Comparison of ENCODE assay signal across 18 mouse cellular contexts in genomic region chr11:44654340-44655019, GRCm38 (mm10). TPM values are rescaled to one million over a fixed set of nuclear protein-coding genes. Genes with fewer than 3 reads are reported as not detected.
DNase-seq lines count a peak whose midpoint lies in the region; ATAC-seq and TF ChIP-seq lines count a peak whose summit lies in the region.
"Had no signal": no experiment of that assay in that cellular context is flagged by ENCODE, and none has a peak within 500 bp of the region (broad histone marks: within the 10 kb centered on the region; RNA-seq: fewer than 3 reads in every experiment).

No protein-coding gene starts in this region.

- H3K9ac ChIP-seq in hindbrain, postnatal 0 days (replicated peaks; ENCODE audit: low read length), result no peak overlapping the region
- no peak overlapping the region for H3K9ac ChIP-seq in hindbrain, embryonic 14.5 days
- no peak overlapping the region for H3K9ac ChIP-seq in midbrain, embryonic 13.5 days (replicated peaks)
- H3K9ac ChIP-seq: liver, postnatal 0 days had no signal

- no peak for DNase-seq in hindbrain, embryonic 10.5 days (ENCODE audit: low spot score)
- no peak for DNase-seq in hindbrain, postnatal 0 days (ENCODE audit: low spot score)
- no peak for DNase-seq in hindbrain, embryonic 14.5 days (ENCODE audit: low spot score)
- DNase-seq in retina, postnatal 1 day, result peak; percentile 78
- DNase-seq in kidney, adult 9 months, result no peak
- no peak for DNase-seq in cerebellum, adult 18-20 months
- DNase-seq: cerebellum, postnatal 25 days; gastrocnemius, postnatal 25 days; heart, postnatal 10 days; kidney, postnatal 4 days; liver; liver, postnatal 0 days; thymus, postnatal 14 days had no signal

- no peak overlapping the region for H3K4me2 ChIP-seq in hindbrain, postnatal 0 days (ENCODE audit: low read depth, low read length)
- no peak overlapping the region for H3K4me2 ChIP-seq in hindbrain, embryonic 14.5 days (replicated peaks)
- H3K4me2 ChIP-seq in midbrain, embryonic 13.5 days (replicated peaks), result no peak overlapping the region

- TF ChIP-seq CTCF in hindbrain, postnatal 0 days (IDR thresholded peaks at IDR 0.05; ENCODE audit: low read depth), result no peak

- no peak for ATAC-seq in hindbrain, postnatal 0 days
- no peak for ATAC-seq in hindbrain, embryonic 14.5 days (ENCODE audit: low FRiP score)
- ATAC-seq in midbrain, embryonic 13.5 days, result no peak
- no peak for ATAC-seq in CD4-positive, CD25-positive, alpha-beta regulatory T cell, adult 4 months
- ATAC-seq: inflammation-experienced regulatory T-cells, adult 6 months; liver, postnatal 0 days had no signal

- no peaks in the 10 kb centered on the region for H3K9me3 ChIP-seq in hindbrain, embryonic 10.5 days
- no peaks in the 10 kb centered on the region for H3K9me3 ChIP-seq in hindbrain, postnatal 0 days (ENCODE audit: low read length)
- no peaks in the 10 kb centered on the region for H3K9me3 ChIP-seq in hindbrain, embryonic 14.5 days (ENCODE audit: control insufficient read depth, low read length)
- no peaks in the 10 kb centered on the region for H3K9me3 ChIP-seq in midbrain, embryonic 13.5 days
- H3K9me3 ChIP-seq: heart, embryonic 10.5 days had no signal

- WGBS in hindbrain, embryonic 10.5 days, result 41% methylated on average over 8 of the region's 8 CpGs
- 46% methylated on average over 8 of the region's 8 CpGs for whole genome bisulfite sequencing in hindbrain, postnatal 0 days
- 34% methylated on average over 8 of the region's 8 CpGs for WGBS in hindbrain, embryonic 14.5 days
- WGBS in midbrain, embryonic 13.5 days, result 18% methylated on average over 8 of the region's 8 CpGs

- peaks cover 55% of the 10 kb centered on the region for H3K4me1 ChIP-seq in hindbrain, embryonic 10.5 days (replicated peaks)
- H3K4me1 ChIP-seq in hindbrain, postnatal 0 days (ENCODE audit: insufficient read depth, low read length), result 0 out of 2 replicates have a peak, but pooled peaks cover 5% of the 10 kb centered on the region
- H3K4me1 ChIP-seq in hindbrain, embryonic 14.5 days (replicated peaks; ENCODE audit: control insufficient read depth, insufficient read depth, low read length), result peaks cover 44% of the 10 kb centered on the region
- H3K4me1 ChIP-seq in midbrain, embryonic 13.5 days (replicated peaks), result peaks cover 69% of the 10 kb centered on the region

- H3K4me3 ChIP-seq in hindbrain, embryonic 10.5 days, result no peak overlapping the region
- H3K4me3 ChIP-seq in hindbrain, postnatal 0 days (ENCODE audit: low read length), result no peak overlapping the region
- H3K4me3 ChIP-seq in hindbrain, embryonic 14.5 days (replicated peaks; ENCODE audit: low read length), result no peak overlapping the region
- no peak overlapping the region for H3K4me3 ChIP-seq in midbrain, embryonic 13.5 days (replicated peaks)
- H3K4me3 ChIP-seq: erythroblast, embryonic 14.5 days; heart, embryonic 10.5 days had no signal

- no peaks in the 10 kb centered on the region for H3K27me3 ChIP-seq in hindbrain, embryonic 10.5 days (ENCODE audit: insufficient read depth, poor library complexity, severe bottlenecking)
- no peaks in the 10 kb centered on the region for H3K27me3 ChIP-seq in hindbrain, postnatal 0 days (ENCODE audit: insufficient read depth, low read length)
- no peaks in the 10 kb centered on the region for H3K27me3 ChIP-seq in hindbrain, embryonic 14.5 days (ENCODE audit: control insufficient read depth, insufficient read depth, low read length)
- no peaks in the 10 kb centered on the region for H3K27me3 ChIP-seq in midbrain, embryonic 13.5 days

- H3K27ac ChIP-seq in hindbrain, embryonic 10.5 days, result peak overlapping the region; percentile 80
- no peak overlapping the region; the same call in 1 of the 2 replicates for H3K27ac ChIP-seq in hindbrain, postnatal 0 days
- H3K27ac ChIP-seq in hindbrain, embryonic 14.5 days, result peak overlapping the region; percentile 23
- H3K27ac ChIP-seq in midbrain, embryonic 13.5 days, result peak overlapping the region; percentile 77
- H3K27ac ChIP-seq: heart, embryonic 10.5 days had no signal

- no peaks in the 10 kb centered on the region for H3K36me3 ChIP-seq in hindbrain, embryonic 10.5 days
- H3K36me3 ChIP-seq in hindbrain, postnatal 0 days (ENCODE audit: insufficient read depth, low read length), result no peaks in the 10 kb centered on the region
- H3K36me3 ChIP-seq in hindbrain, embryonic 14.5 days (replicated peaks; ENCODE audit: control insufficient read depth, insufficient read depth), result no peaks in the 10 kb centered on the region
- H3K36me3 ChIP-seq in midbrain, embryonic 13.5 days, result no peaks in the 10 kb centered on the region
- H3K36me3 ChIP-seq: heart, embryonic 10.5 days had no signal

RNA-seq across cellular contexts. Expression of gene Ebf1, which starts 37.4 kb away (rescaled TPM):
- polyA plus RNA-seq in hindbrain, embryonic 10.5 days (2016; fragmentation: Nextera tagmentation; extraction: Ambion mirVana), result 60.1 and 77.9 TPM in 2 replicates
- total RNA-seq in hindbrain, postnatal 0 days (2014; rRNA removed), result 58.6 and 67.1 TPM in 2 replicates
- polyA plus RNA-seq in hindbrain, postnatal 0 days (2015; fragmentation: Nextera tagmentation; extraction: Ambion mirVana), result 71.7 and 77.7 TPM in 2 replicates
- polyA plus RNA-seq in hindbrain, embryonic 14.5 days (2014; fragmentation: Nextera tagmentation; extraction: Ambion mirVana), result 123 TPM in 2 replicates
- 93.8 and 94.0 TPM in 2 replicates for polyA plus RNA-seq in midbrain, embryonic 13.5 days (2015; fragmentation: Nextera tagmentation; extraction: Ambion mirVana)
- 1 to 10 TPM in 1 of 2 experiments, under 1 TPM in 1; 0.30 to 3.9 TPM for polyA plus RNA-seq in CD4-positive, CD25-positive, alpha-beta regulatory T cell, adult 4 months (2017; shearing (Covaris generic))
- polyA plus RNA-seq: erythroblast, embryonic 14.5 days had no signal

Comparison
In these comparisons a context has a peak if more than half of its experiments do, and no peak if none do; other contexts are left out.
1. RNA of gene Ebf1, which starts 37.4 kb away (polyA plus RNA-seq): 123 TPM in hindbrain, embryonic 14.5 days, 93.8 to 94.0 TPM in midbrain, embryonic 13.5 days, 60.1 to 77.9 TPM in hindbrain, embryonic 10.5 days and 71.7 to 77.7 TPM in hindbrain, postnatal 0 days; 0.30 to 3.9 TPM in CD4-positive, CD25-positive, alpha-beta regulatory T cell, adult 4 months; every median in the first group is over 10 times any median in the second.